Mouse (Mus musculus) midbrain, embryonic 15.5 days (tissue): Measurements from ENCODE around the gene Acoxl. TPM values are rescaled to one million over a fixed set of nuclear protein-coding genes. Genes with fewer than 3 reads are reported as not detected.
A peak's percentile ranks its signal among the peaks of the same experiment; 100 is the strongest.

Experiments used
- ATAC-seq: fragments of 200-750 bp; cut with Nextera tagmentation; replicated peaks from 2 replicates; pipeline ENCODE4 v1.8.0; 2017; ENCODE audit warnings: moderate TSS enrichment
- H3K27ac ChIP-seq: fragments of 300-500 bp; sonication (generic); 2 replicates; pipeline ENCODE4 v1.5.1; 2015; ENCODE audit warnings: mild to moderate bottlenecking, inconsistent platforms
- H3K27me3 ChIP-seq: fragments of 300-500 bp; sonication (generic); replicated peaks from 2 replicates; pipeline ENCODE4 v1.6.1; 2015; ENCODE audit warnings: inconsistent platforms
- H3K36me3 ChIP-seq: fragments of 300-500 bp; sonication (generic); replicated peaks from 2 replicates; pipeline ENCODE4 v1.6.1; 2015; ENCODE audit warnings: inconsistent platforms
- H3K4me1 ChIP-seq: fragments of 300-500 bp; sonication (generic); 2 replicates; pipeline ENCODE4 v1.6.1; 2015; ENCODE audit warnings: inconsistent platforms
- H3K4me2 ChIP-seq: fragments of 300-500 bp; sonication (generic); 2 replicates; pipeline ENCODE4 v1.6.1; 2015; ENCODE audit warnings: inconsistent platforms, mild to moderate bottlenecking, moderate library complexity
- H3K4me3 ChIP-seq: fragments of 300-500 bp; sonication (generic); 2 replicates; pipeline ENCODE4 v1.5.1; 2015; ENCODE audit warnings: mild to moderate bottlenecking, inconsistent platforms
- H3K9ac ChIP-seq: fragments of 300-500 bp; sonication (generic); 2 replicates; pipeline ENCODE4 v1.6.1; 2015; ENCODE audit warnings: mild to moderate bottlenecking, inconsistent platforms
- H3K9me3 ChIP-seq: fragments of 300-500 bp; sonication (generic); 2 replicates; pipeline ENCODE4 v1.6.1; 2016; ENCODE audit warnings: inconsistent platforms
- WGBS: fragments of 180-500 bp; shearing (Covaris S2); methylation state at CpG from one replicate; pipeline ENCODE4 v1.1.7; 2015; ENCODE audit warnings: mixed read lengths; 5-methylcytosine and 5-hydroxymethylcytosine counted together
- polyA plus RNA-seq: library from polyadenylated mRNA; unstranded; fragments of >200 nt; fragmentation: Nextera tagmentation; extraction: Ambion mirVana; gene quantifications from 2 replicates; pipeline ENCODE4 v1.2.1, GENCODE M21; 2015

Acoxl gene
- polyA plus RNA-seq, 1 experiment from 2014 or later: 0.13 TPM

- Histone ChIP-seq H3K27me3 (no peaks in the 10 kb centered on the region), H3K4me2 (no peak overlapping the region), H3K4me3 (no peak overlapping the region), H3K9me3 (no peaks in the 10 kb centered on the region), H3K36me3 (no peaks in the 10 kb centered on the region), H3K4me1 (peaks cover 9% of the 10 kb centered on the region), H3K27ac (no peak overlapping the region), H3K9ac (no peak overlapping the region)
- no peak for ATAC-seq
- WGBS: 76% methylated on average over 4 of the region's 4 CpGs
Measured at GRCm38 (mm10) chr2:128076936-128077335, 238.3 kb downstream of the Acoxl start.

- Histone ChIP-seq H3K27ac (peak overlapping the region; percentile 61), H3K27me3 (no peaks in the 10 kb centered on the region), H3K4me2 (peak overlapping the region; percentile 22), H3K36me3 (no peaks in the 10 kb centered on the region), H3K4me3 (no peak overlapping the region), H3K9me3 (no peaks in the 10 kb centered on the region), H3K9ac (no peak overlapping the region), H3K4me1 (peaks cover 9% of the 10 kb centered on the region)
- WGBS: 37% methylated on average over 5 of the region's 5 CpGs
- ATAC-seq: peak; percentile 83
Measured at GRCm38 (mm10) chr2:128078859-128079258, 240.2 kb downstream of the Acoxl start.

DNA sequence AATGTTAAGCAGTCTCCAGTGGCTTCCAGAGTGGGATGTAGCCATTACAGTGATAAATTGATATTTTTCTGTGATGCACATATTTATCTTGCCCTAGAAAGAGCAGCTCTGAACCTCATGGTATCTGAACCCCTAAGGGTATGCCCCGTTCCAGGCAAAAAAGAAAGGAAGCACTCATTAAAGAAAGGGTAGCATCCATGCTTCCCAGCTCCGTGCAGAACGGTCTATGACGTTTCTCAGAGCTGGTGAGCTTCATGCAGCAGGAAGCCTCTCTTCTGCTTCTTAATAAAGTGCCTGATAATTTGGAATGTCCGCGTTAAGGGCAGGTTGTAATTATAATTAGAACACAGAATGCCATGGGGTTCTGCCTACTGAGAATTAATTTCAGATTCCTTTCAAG is 240.6 kb downstream of the Acoxl start:
- Histone ChIP-seq H3K9me3 (no peaks in the 10 kb centered on the region), H3K4me1 (peaks cover 9% of the 10 kb centered on the region), H3K27ac (peak overlapping the region; percentile 61), H3K9ac (no peak overlapping the region), H3K4me2 (peak overlapping the region; percentile 22), H3K4me3 (no peak overlapping the region), H3K27me3 (no peaks in the 10 kb centered on the region), H3K36me3 (no peaks in the 10 kb centered on the region)
- ATAC-seq: peak; percentile 79
- 46% methylated on average over 6 of the region's 6 CpGs for WGBS

DNA sequence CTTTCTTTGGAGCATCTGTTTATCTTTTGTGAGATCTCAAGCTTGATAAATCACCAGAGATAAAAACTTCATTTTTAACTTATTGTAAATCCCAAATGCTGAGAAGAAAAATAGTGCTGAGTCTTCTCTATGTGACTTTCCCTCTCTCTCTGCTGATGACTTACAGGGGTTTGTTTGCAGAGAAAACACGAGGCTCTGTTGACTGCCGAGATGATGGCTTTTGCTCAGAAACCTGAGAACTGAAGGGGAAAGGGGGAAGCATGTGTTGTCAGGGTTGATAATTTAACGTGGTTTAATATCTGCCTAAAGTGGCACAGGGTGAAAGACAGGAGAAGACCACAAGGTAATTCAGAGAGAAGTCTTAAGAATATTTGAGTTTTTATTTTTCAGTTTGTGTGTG is 245.2 kb downstream of the Acoxl start:
- Histone ChIP-seq H3K4me2 (no peak overlapping the region), H3K27me3 (no peaks in the 10 kb centered on the region), H3K36me3 (no peaks in the 10 kb centered on the region), H3K27ac (no peak overlapping the region), H3K4me1 (peaks cover 5% of the 10 kb centered on the region), H3K9me3 (no peaks in the 10 kb centered on the region), H3K9ac (no peak overlapping the region), H3K4me3 (no peak overlapping the region)
- ATAC-seq: no peak
- 54% methylated on average over 3 of the region's 3 CpGs for WGBS

DNA sequence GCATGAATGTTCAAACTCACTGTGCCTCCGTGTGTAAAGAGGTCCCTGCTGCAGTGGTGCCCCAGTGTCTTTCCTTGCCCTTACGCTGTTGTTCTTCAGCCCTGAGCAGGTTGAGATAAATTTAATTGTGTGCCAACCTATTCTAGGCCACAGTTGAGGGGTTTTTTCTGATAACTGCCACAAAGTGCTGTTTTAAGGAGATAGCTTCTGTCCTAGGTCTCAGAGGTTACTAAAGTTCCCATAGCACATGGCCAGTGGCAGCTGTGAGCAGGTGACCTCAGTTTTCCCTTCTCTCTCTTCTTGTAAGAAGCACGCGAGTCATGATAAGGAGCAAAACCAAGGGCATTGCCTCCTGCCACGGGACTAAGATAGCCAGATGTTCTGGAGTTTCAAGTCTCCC is 245.9 kb downstream of the Acoxl start:
- Histone ChIP-seq H3K9ac (no peak overlapping the region), H3K4me2 (no peak overlapping the region), H3K4me3 (no peak overlapping the region), H3K27me3 (no peaks in the 10 kb centered on the region), H3K27ac (no peak overlapping the region), H3K36me3 (no peaks in the 10 kb centered on the region), H3K4me1 (no peaks in the 10 kb centered on the region), H3K9me3 (no peaks in the 10 kb centered on the region)
- ATAC-seq: no peak
- 90% methylated on average over 5 of the region's 5 CpGs for WGBS

DNA sequence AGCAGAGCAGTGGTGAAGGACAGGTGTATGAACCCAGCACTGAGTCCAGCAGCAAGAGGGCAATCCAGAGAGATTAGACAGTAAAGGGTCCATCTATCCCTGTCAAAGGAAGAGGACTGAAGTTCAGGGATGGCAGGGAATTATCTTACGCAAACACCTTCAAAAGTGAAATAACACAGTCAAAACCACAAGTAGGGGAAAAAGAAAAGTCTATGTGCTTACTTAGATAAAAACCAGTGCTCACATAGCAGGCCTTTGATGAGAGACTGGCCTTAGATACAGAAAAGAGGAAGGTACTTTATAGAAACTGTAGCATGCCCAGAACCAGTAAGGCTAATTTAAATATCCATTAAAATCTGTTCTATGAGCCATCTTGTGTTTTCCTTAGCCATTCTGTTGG is 246.8 kb downstream of the Acoxl start:
- Histone ChIP-seq H3K4me3 (no peak overlapping the region), H3K9ac (no peak overlapping the region), H3K9me3 (no peaks in the 10 kb centered on the region), H3K4me1 (no peaks in the 10 kb centered on the region), H3K27ac (no peak overlapping the region), H3K4me2 (no peak overlapping the region), H3K36me3 (no peaks in the 10 kb centered on the region), H3K27me3 (no peaks in the 10 kb centered on the region)
- no peak for ATAC-seq
- 97% methylated on average over 1 of the region's 1 CpGs for WGBS

- H3K9me3 ChIP-seq: no peaks in the 10 kb centered on the region
- H3K36me3 ChIP-seq: no peaks in the 10 kb centered on the region
- H3K4me2 ChIP-seq: no peak overlapping the region
- no peak for ATAC-seq
- WGBS: 71% methylated on average over 14 of the region's 14 CpGs
- H3K27me3 ChIP-seq: no peaks in the 10 kb centered on the region
- H3K4me3 ChIP-seq: no peak overlapping the region
- no peak overlapping the region for H3K9ac ChIP-seq
- no peak overlapping the region for H3K27ac ChIP-seq
- H3K4me1 ChIP-seq: no peaks in the 10 kb centered on the region
Measured at GRCm38 (mm10) chr2:128086301-128086886, 247.7 kb downstream of the Acoxl start.

DNA sequence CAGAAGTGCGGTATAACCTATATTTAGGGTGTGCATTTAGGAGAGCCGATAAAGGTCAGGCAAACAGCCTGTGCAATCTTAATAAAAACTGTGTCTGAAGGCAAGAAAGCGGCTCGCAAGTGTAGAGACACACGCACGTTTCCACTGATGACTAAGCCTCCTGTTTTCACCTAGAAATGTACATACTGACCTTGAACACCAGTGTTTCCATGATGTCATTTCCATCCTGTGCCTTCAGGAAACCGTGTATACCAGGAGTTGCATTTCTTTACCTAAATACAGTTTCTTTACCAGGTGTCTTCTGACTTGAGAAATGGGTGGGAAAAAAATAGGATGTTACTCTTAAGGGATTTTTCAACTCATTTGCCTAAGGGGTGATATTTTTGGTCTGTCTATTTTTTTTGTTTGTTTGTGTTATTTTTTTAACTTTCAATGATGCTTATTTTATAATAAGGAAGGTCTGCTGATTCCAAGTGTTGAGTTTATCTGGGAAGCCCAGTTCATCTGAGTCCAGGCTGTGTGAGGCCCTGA is 248.4 kb downstream of the Acoxl start:
- 90% methylated on average over 7 of the region's 7 CpGs for WGBS
- no peaks in the 10 kb centered on the region for H3K36me3 ChIP-seq

DNA sequence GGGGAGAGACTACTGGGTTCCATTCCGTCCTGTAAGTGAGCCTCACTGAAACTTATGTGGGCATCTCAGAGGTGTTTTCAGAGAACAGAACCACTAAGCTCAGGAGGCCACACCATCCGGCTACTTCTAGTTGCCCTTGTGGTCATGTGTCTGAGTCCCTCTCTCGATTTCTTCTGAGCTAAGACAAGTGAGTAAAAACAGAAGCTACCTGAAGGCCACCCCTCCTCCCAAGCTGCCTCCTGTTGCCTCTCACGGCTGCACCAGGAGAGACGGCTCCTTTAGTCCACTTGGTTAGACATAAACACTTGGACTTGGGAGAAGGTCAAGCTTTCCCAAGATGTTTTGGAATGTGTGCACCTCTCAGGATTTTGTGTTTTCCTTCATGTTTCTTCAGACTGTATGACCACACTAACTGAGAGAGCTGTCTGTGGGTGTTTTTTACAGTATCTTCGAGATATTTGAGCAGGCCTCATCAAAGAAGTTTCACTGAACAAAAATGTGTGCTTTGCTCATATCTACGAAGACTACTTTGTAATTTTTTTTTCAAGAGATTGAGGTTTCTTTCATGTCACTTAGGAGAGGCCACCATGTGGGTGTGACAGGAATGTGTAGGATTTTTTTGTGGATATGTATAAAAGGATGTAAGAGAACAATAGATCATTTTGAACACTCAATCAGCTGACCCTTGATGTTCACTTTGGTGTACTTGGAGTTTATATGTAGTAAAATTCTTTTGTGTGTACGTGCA is 249.3 kb downstream of the Acoxl start:
- H3K9me3 ChIP-seq: no peaks in the 10 kb centered on the region
- no peaks in the 10 kb centered on the region for H3K36me3 ChIP-seq
- H3K27ac ChIP-seq: no peak overlapping the region
- no peaks in the 10 kb centered on the region for H3K27me3 ChIP-seq
- no peak for ATAC-seq
- H3K4me3 ChIP-seq: no peak overlapping the region
- no peak overlapping the region for H3K9ac ChIP-seq
- H3K4me1 ChIP-seq: 0 out of 2 replicates have a peak, but pooled peaks cover 4% of the 10 kb centered on the region
- no peak overlapping the region for H3K4me2 ChIP-seq
- 86% methylated on average over 8 of the region's 8 CpGs for WGBS

More for the DNA sequence above, 248.4 kb downstream of the Acoxl start:
- H3K9me3 ChIP-seq: no peaks in the 10 kb centered on the region
- H3K27me3 ChIP-seq: no peaks in the 10 kb centered on the region
- H3K4me3 ChIP-seq: no peak overlapping the region
- no peak overlapping the region for H3K27ac ChIP-seq
- no peak overlapping the region for H3K9ac ChIP-seq
- no peak for ATAC-seq
- no peak overlapping the region for H3K4me2 ChIP-seq
- H3K4me1 ChIP-seq: 0 out of 2 replicates have a peak, but pooled peaks cover 3% of the 10 kb centered on the region

- Histone ChIP-seq H3K4me1 (0 out of 2 replicates have a peak, but pooled peaks cover 4% of the 10 kb centered on the region), H3K27ac (no peak overlapping the region), H3K36me3 (no peaks in the 10 kb centered on the region), H3K4me3 (no peak overlapping the region), H3K9me3 (no peaks in the 10 kb centered on the region), H3K4me2 (no peak overlapping the region), H3K27me3 (no peaks in the 10 kb centered on the region), H3K9ac (no peak overlapping the region)
- no peak for ATAC-seq
- 91% methylated on average over 6 of the region's 6 CpGs for WGBS
Measured at GRCm38 (mm10) chr2:128090283-128090885, 251.7 kb downstream of the Acoxl start.

- Histone ChIP-seq H3K4me3 (no peak overlapping the region), H3K4me1 (0 out of 2 replicates have a peak, but pooled peaks cover 4% of the 10 kb centered on the region), H3K36me3 (no peaks in the 10 kb centered on the region), H3K4me2 (no peak overlapping the region), H3K27ac (no peak overlapping the region), H3K27me3 (no peaks in the 10 kb centered on the region), H3K9me3 (no peaks in the 10 kb centered on the region), H3K9ac (no peak overlapping the region)
- no peak for ATAC-seq
- 37% methylated on average over 11 of the region's 11 CpGs for WGBS
Measured at GRCm38 (mm10) chr2:128091431-128092369, 253.0 kb downstream of the Acoxl start.

DNA sequence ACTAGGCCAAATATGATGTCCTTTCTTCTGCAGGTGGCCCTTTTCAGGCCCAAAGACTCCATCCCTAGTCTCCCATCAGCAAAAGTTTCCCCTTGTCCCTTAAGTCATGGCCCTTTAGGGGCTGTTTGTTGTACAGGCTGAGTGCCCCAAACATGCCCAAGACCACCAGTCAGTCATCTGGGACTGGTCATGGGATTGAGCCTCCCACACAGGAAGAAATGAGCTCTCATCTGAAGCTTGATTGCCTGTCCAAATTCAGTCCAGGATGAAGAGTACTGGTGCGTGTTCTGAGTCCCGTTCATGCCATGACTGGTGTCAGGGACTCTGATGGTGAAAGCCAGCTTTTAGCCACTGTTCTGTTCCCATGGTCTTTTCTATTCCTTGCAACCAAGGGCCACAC is 253.8 kb downstream of the Acoxl start:
- Histone ChIP-seq H3K4me3 (no peak overlapping the region), H3K9ac (no peak overlapping the region), H3K4me1 (0 out of 2 replicates have a peak, but pooled peaks cover 4% of the 10 kb centered on the region), H3K9me3 (no peaks in the 10 kb centered on the region), H3K27me3 (no peaks in the 10 kb centered on the region), H3K4me2 (no peak overlapping the region), H3K27ac (no peak overlapping the region), H3K36me3 (no peaks in the 10 kb centered on the region)
- 54% methylated on average over 2 of the region's 2 CpGs for WGBS
- ATAC-seq: no peak
